Mouse (Mus musculus) cerebellum, adult (tissue): Measurements from ENCODE around the gene Gucy2d.

ENCODE experiments used
- ATAC-seq: cut with Nextera tagmentation; 2 replicates; pipeline ENCODE4 v1.9.2; 2017; ENCODE audit warnings: mild to moderate bottlenecking, moderate library complexity, mixed read lengths; ENCODE audit not compliant: insufficient number of reproducible peaks, low FRiP score, low TSS enrichment

Gene Gucy2d

DNA sequence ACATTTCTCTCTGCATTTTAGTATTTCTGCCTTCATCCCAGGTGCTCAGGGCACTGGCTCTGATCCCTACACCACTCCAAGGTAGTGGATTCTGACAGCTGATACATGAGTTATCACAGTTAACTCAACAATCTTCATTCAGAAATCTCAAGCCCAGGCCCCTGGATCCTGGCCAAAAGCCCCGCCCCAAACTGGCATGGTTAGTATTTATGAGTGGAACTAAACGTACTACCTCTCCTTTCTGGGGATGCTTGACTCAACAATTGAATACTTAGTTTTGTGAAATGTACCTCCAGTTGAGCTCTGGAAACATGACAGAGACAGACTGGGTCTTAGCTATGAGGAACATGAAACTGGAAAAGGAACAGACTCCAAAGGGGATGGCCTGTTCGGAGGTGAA lies 6.7 kb downstream of the Gucy2d start:
- ATAC-seq, result no peak

GRCm38 (mm10) chr7:98447585-98448308 lies 7.5 kb downstream of the Gucy2d start:
- no peak for ATAC-seq

DNA sequence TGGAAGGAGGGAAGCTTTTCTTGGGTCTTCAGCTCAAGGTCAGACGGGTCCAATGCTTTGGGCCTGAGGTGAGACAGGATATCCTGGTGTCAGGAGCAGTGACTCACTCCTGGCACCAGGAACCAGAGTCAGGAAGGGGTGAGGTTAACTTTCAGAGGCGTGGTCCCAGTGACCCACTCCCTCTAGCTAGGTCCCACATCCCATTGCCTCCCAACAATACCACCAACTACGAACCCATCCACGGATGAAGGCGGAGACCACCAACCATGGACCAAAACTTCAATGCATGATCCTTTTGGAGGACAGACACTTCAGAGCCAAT lies 8.1 kb downstream of the Gucy2d start:
- ATAC-seq, result no peak

GRCm38 (mm10) chr7:98449696-98450095 lies 9.5 kb downstream of the Gucy2d start:
- ATAC-seq, result no peak

DNA sequence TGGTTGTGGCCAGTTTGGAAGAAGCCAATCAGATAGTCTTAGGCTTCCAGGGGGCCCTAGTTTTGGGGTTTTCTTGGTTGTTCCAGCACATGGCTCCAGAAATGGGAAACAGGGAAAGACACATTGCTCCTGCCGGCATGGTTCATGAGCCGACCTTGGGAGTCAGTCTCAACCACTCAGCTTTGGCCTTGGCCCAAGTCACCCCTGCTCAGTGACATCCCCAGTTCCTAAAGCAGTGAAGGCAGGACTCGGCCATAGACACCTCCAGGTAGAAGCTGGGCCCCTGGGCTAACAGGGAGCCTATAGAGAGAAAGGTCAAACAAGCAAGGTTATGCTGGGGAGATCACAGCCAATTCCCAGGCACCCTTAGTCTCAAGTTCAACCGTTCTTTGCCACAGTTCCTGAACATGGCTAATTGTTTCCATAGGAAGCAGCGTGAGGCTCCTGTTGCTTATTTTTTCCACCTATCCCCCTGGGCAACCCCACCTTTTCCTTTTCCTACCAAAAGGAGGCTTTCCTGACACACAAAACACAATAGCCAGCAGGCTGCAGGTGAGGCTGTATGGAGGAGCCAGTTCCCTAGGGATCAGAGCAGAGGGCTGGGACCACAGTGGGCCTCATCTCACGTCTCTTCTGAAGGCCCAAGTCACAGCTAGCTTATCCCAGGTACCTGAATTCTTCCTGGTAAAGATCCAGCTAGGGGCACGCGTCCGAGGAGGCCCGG lies 14.3 kb downstream of the Gucy2d start:
- no peak for ATAC-seq

DNA sequence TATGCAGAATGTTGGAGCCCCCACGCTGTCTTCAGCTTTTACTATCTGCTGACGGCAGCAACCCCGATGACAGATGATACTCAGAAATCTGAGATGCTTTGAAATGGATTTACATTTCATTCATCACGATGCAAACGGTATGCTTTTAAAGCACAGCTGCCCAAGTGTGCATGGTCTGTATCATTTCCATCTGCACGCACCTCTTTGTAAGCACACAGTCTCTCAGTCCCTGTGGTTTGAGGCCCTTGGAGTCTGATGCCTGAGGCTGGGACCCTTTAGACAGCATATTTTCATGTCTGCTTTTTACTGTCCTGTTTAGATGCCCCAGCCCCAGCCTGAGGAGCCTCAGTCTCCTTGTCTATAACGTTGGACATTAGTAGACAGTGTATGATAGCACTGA lies 20.1 kb downstream of the Gucy2d start:
- no peak for ATAC-seq

GRCm38 (mm10) chr7:98469089-98469488 lies 28.9 kb downstream of the Gucy2d start:
- ATAC-seq, result no peak

GRCm38 (mm10) chr7:98472529-98472928 lies 32.3 kb downstream of the Gucy2d start:
- ATAC-seq, result no peak

- no peak for ATAC-seq
Observed at GRCm38 (mm10) chr7:98474558-98474957, 34.3 kb downstream of the Gucy2d start.

GRCm38 (mm10) chr7:98477153-98477552 lies 36.9 kb downstream of the Gucy2d start:
- ATAC-seq, result peak; percentile 12; the same call in 1 of the 2 replicates

- ATAC-seq, result no peak
Observed at GRCm38 (mm10) chr7:98480481-98480880, 40.3 kb downstream of the Gucy2d start.

GRCm38 (mm10) chr7:98481066-98481734 lies 41.0 kb downstream of the Gucy2d start:
- peak; percentile 66 for ATAC-seq

DNA sequence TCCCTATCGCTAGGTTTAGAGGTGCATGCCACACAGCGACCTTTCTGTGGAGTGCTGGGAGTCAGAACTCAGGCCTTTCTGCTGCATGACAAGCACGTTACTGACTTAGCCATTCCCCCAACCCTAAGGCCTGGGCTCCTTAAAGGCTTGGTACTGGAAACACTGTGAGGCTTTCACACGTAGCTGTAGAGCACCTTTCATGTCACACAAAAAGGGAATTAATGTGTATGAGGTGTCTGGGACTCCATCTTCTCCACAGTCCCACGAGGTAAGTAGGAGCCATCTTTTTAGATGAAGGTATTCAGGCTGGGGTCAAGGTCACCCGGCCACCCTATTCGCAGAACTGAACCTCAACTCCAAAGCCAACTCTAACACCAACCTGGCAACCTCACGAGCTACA lies 41.6 kb downstream of the Gucy2d start:
- no peak for ATAC-seq

DNA sequence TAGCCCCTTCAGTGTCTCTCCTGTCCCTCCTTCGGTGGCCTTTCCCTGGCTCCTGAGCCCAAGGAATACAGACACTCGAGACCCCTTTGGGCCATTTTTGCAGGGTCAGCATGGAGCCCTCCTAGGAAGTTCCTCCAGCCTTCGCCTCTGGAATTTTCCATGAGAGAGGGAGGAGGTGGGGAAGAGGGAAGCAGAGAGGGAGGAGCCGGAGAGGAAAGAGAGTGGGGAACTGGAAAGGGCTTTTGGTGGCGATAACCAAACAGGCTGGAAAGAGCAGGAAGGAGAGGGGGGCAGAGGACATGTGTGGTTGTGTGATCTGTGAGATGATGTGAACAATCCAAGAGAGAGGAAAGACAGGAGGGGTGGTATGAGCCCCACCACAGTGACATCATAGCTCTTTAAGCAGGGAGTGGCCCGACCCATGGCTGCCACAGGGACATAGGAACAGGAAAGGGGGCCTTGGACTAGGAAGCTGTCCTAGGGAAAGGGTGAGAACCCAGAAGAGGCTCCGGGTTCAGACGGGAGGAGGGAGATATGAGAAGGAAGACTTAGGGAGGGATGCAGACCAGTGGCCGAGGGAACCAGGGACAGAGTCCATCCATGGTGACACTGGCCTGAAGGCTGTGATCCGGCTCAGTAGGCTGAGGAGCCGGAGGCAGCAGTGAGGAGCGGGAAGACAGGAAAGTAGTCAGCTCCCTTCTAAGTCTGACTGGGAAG lies 42.5 kb downstream of the Gucy2d start:
- ATAC-seq, result no peak

- no peak for ATAC-seq
Observed at GRCm38 (mm10) chr7:98483268-98483607, 43.0 kb downstream of the Gucy2d start.

DNA sequence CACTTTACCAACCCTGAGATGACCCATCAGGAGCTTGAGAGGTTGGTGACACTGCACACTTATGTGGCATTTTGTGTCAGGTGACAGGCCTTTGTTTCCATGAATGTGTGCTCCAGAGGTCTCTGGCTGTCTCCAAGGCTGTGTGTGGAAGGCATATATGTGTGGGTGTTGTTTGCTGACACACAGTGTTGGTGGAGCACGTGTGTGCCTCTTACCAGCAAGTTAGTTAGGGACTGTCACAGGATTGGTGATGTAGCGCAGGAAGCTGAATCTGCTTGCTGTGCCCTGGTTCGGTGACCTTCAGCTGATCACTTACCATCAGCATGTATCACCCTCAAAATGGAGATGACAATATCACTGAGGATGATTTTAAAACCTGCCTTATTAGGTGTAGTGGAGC lies 44.7 kb downstream of the Gucy2d start:
- ATAC-seq, result no peak

DNA sequence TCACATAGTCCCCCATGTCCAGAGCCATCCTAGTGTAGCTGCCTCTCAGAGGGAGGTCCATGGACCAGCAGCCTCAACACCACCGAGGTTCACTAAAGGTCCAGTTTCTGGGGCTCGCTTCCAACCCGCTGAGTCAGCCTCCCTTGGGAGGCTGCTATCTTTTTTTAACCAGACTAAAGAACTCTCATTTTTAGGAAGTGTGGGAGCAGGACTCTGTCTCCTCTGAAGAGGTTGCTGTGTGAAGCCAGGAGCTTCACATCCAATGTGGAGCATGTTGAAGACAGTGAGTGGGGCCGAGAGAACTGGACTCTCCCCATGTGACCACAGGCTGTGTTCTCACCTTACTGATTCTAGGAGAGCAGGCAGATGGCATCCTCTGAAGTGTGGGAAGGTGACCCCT lies 45.3 kb downstream of the Gucy2d start:
- ATAC-seq, result no peak

DNA sequence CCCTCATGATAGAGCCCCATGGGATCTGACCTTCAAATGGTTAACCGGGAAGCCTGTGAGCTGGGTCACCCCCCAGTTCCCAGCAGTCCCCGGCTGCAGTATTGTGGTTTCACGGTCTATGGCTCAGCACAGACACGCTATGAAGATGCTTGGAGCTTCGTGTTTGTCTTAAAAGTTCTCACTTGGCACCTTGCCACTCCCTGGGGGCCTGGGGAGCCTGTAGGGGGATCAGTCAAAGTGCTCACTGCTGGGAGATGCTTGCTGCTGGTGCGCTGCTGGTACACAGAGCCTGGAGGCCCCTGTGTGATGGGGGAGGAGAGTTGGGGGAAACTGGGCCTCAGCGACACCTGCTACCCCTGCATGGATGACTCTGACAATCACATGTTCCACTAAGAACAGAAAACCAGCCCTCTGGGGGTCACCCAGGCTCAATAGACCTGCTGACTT lies 46.3 kb downstream of the Gucy2d start:
- no peak for ATAC-seq

DNA sequence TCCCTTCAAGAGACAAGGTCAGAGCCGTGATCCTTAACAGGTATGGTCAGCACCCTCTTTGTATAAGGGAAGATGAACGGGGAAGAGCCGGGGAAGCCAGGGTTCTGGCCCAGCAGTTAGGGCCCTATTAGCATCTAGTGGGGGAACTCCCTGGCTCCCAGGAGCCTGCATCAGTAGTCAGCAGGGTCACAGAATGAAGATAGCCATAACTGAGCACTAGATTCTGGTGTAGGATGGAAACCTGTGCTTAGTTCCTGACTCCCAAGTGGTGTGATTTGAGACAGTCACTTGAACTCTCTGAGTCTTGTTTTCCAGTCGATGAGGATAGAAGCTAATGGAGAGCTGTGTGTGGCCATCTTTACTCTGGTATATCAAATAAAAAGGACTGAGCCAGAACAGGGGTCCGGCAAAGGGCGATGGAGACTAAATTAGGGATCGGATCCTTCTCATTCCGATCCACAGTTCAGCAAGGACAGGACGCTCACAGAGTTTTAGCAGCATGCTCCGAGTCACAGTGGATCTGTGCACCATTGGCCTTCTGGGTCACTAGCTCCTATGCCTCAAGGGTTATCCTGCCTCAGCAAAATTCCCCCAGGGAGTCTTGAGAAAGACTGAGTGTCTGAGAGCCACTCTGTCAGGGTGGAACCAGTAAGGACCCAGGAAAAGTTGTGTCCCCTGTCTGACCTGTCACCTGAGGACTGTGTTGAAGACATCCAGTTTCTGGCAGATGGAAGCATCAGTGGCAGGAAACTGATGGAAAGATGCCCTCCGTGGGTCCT lies 47.2 kb downstream of the Gucy2d start:
- no peak for ATAC-seq

DNA sequence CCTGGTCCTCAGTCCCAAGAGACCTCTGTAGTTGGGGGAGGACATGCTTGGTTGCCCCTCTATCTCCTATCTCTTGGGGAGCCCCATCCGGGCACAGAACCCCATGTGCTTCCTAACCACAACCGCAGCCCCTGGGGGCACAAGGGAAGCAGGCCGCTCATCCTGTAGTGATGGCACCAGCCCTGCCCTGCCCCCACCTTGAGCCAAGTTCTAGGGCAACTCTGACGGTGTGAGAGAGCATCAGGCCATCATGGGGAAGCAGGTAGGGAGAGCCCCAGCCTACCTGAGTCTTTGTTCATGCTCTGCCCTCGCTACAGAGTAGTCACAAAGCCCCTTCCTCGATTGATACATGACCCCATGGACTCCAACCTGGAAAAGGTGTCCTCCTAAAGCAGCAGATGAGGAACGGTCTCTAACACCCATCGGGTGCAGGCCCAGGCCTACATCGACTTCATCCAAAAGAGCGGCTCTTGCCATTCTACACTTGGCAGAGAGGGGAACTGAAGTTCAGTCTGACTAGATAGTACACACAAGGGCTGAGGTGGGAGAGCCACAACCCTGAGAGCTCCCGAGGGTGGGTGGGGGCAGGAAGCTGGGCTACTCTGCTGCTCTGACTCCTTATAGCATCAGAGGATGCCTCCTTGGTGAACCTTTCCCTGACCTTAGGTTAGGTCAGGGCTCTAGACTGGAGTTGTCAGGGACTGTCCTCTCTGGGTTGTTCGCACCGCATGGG lies 48.3 kb downstream of the Gucy2d start:
- no peak for ATAC-seq
